Mouse (Mus musculus): ENCODE measurements around the gene Gm44596. TPM values are rescaled to one million over a fixed set of nuclear protein-coding genes. Genes with fewer than 3 reads are reported as not detected.

The Gm44596 gene
- total and polyA plus RNA-seq, 2 experiments from 2014 or later: not detected

DNA sequence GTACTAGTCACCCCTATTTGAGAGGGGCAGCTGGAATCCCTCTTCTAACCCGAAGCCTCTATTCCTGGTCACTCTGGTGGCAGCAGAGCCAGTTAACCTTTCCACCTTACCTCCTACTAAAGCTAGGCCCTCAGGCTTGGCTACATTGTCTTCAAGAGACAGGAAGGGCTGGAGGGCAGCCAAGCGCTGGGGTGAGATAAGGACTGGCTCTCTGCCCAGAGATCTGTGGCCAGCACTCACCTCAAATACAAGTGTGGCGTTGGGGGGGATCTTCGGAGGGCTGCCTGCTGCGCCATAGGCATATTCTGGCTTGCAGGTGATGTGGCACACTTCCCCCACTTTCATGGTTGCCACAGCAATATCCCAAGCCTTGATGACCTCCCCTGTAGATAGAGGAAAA, 60.2 kb downstream of the Gm44596 start:
- Histone ChIP-seq H3K4me2 (ENCODE audit: low read depth, low read length, poor library complexity, severe bottlenecking) (no peak overlapping the region), H3K9me3 (ENCODE audit: low read length) (no peaks in the 10 kb centered on the region), H3K27me3 (ENCODE audit: insufficient read depth, low read length) (no peaks in the 10 kb centered on the region), H3K4me3 (ENCODE audit: low read depth, low read length) (no peak overlapping the region), H3K36me3 (ENCODE audit: insufficient read depth, low read length) (peaks cover 51% of the 10 kb centered on the region), H3K27ac (ENCODE audit: low read depth, low read length) (no peak overlapping the region), H3K4me1 (ENCODE audit: insufficient read depth, low read length) (peaks cover 5% of the 10 kb centered on the region; the same call in 1 of the 2 replicates), H3K9ac (replicated peaks; ENCODE audit: low read length, poor library complexity, severe bottlenecking) (no peak overlapping the region)
- DNase-seq (ENCODE audit: low spot score) (no peak), ATAC-seq (ENCODE audit: low FRiP score) (no peak)
- WGBS: 87% methylated on average over 5 of the region's 5 CpGs
- TF ChIP-seq CTCF (IDR thresholded peaks at IDR 0.05): no peak

DNA sequence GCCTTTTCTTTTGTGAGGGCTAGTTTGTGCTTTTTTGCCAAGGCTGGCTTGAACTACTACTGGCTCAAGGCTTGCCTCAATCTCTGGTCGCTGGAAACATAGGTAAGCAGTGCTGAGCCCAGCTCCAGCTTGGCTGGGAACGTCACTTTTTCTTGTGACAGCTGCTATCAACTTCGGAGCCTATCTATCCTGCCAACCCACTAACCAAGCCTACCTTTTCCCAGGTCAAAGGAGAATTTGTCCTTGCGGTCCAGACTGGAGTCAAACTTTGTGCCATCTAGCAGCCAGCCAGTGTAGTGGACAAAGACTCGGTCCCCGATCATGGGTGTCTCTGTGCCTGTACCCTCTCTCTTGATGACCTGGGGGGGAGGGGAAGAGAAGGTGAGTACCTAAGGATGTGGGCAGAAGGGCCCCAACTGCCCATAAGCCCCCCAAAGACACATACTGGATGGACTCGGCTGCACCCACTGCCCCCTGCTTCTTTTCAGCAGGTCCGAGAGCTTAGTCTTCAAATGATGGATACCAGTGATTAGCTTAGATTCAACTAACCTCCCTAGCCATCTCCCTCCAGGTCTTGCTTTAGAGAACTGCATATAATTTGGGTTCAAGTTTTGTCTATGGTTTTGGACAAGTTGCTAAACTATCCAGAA, 61.2 kb downstream of the Gm44596 start:
- ATAC-seq (ENCODE audit: low FRiP score) (no peak), DNase-seq (ENCODE audit: low spot score) (no peak)
- Histone ChIP-seq H3K36me3 (ENCODE audit: insufficient read depth, low read length) (peaks cover 43% of the 10 kb centered on the region), H3K27me3 (ENCODE audit: insufficient read depth, low read length) (no peaks in the 10 kb centered on the region), H3K4me3 (ENCODE audit: low read depth, low read length) (peak overlapping the region; percentile 98), H3K4me2 (ENCODE audit: low read depth, low read length, poor library complexity, severe bottlenecking) (peak overlapping the region; percentile 66), H3K9me3 (ENCODE audit: low read length) (no peaks in the 10 kb centered on the region), H3K9ac (replicated peaks; ENCODE audit: low read length, poor library complexity, severe bottlenecking) (peak overlapping the region; percentile 24), H3K4me1 (ENCODE audit: insufficient read depth, low read length) (peaks cover 5% of the 10 kb centered on the region; the same call in 1 of the 2 replicates), H3K27ac (ENCODE audit: low read depth, low read length) (no peak overlapping the region)
- WGBS: 91% methylated on average over 8 of the region's 8 CpGs
- TF ChIP-seq CTCF (IDR thresholded peaks at IDR 0.05): no peak

GRCm38 (mm10) chr6:128437288-128437687, 62.0 kb downstream of the Gm44596 start:
- Histone ChIP-seq H3K27me3 (ENCODE audit: insufficient read depth, low read length) (no peaks in the 10 kb centered on the region), H3K9me3 (ENCODE audit: low read length) (no peaks in the 10 kb centered on the region), H3K4me3 (ENCODE audit: low read depth, low read length) (peak overlapping the region; percentile 98), H3K36me3 (ENCODE audit: insufficient read depth, low read length) (peaks cover 35% of the 10 kb centered on the region), H3K4me2 (ENCODE audit: low read depth, low read length, poor library complexity, severe bottlenecking) (peak overlapping the region; percentile 66), H3K27ac (ENCODE audit: low read depth, low read length) (peak overlapping the region; percentile 94), H3K9ac (replicated peaks; ENCODE audit: low read length, poor library complexity, severe bottlenecking) (peak overlapping the region; percentile 99), H3K4me1 (ENCODE audit: insufficient read depth, low read length) (peaks cover 5% of the 10 kb centered on the region; the same call in 1 of the 2 replicates)
- DNase-seq (ENCODE audit: low spot score) (no peak), ATAC-seq (ENCODE audit: low FRiP score) (no peak)
- TF ChIP-seq CTCF (IDR thresholded peaks at IDR 0.05): no peak
- 4% methylated on average over 10 of the region's 10 CpGs for WGBS

GRCm38 (mm10) chr6:128437731-128438316, 62.5 kb downstream of the Gm44596 start:
- ATAC-seq (ENCODE audit: low FRiP score): peak; percentile 75
- peak; percentile 79 for DNase-seq (ENCODE audit: low spot score)
- WGBS: under 1% methylated on average over 50 of the region's 52 CpGs
- Histone ChIP-seq H3K36me3 (ENCODE audit: insufficient read depth, low read length) (peaks cover 30% of the 10 kb centered on the region), H3K4me1 (ENCODE audit: insufficient read depth, low read length) (peaks cover 5% of the 10 kb centered on the region; the same call in 1 of the 2 replicates), H3K4me2 (ENCODE audit: low read depth, low read length, poor library complexity, severe bottlenecking) (peak overlapping the region; percentile 66), H3K9ac (replicated peaks; ENCODE audit: low read length, poor library complexity, severe bottlenecking) (peak overlapping the region; percentile 99), H3K4me3 (ENCODE audit: low read depth, low read length) (peak overlapping the region; percentile 98), H3K27ac (ENCODE audit: low read depth, low read length) (peak overlapping the region; percentile 94), H3K9me3 (ENCODE audit: low read length) (no peaks in the 10 kb centered on the region), H3K27me3 (ENCODE audit: insufficient read depth, low read length) (no peaks in the 10 kb centered on the region)
- TF ChIP-seq CTCF (IDR thresholded peaks at IDR 0.05): no peak

- TF ChIP-seq CTCF (IDR thresholded peaks at IDR 0.05): peak; percentile 44
- no peaks in the 10 kb centered on the region for H3K9me3 ChIP-seq (ENCODE audit: low read length)
- peaks cover 25% of the 10 kb centered on the region for H3K36me3 ChIP-seq (ENCODE audit: insufficient read depth, low read length)
- ATAC-seq (ENCODE audit: low FRiP score): peak; percentile 93
- H3K4me2 ChIP-seq (ENCODE audit: low read depth, low read length, poor library complexity, severe bottlenecking): peak within 1 kb of the TSS; percentile 66
- peaks cover 5% of the 10 kb centered on the region; the same call in 1 of the 2 replicates for H3K4me1 ChIP-seq (ENCODE audit: insufficient read depth, low read length)
- H3K27ac ChIP-seq (ENCODE audit: low read depth, low read length): peak within 1 kb of the TSS; percentile 94
- DNase-seq (ENCODE audit: low spot score): peak; percentile 95
- peak within 1 kb of the TSS; percentile 99 for H3K9ac ChIP-seq (replicated peaks; ENCODE audit: low read length, poor library complexity, severe bottlenecking)
- H3K4me3 ChIP-seq (ENCODE audit: low read depth, low read length): peak within 1 kb of the TSS; percentile 98
- WGBS: under 1% methylated on average over 62 of the region's 67 CpGs
- H3K27me3 ChIP-seq (ENCODE audit: insufficient read depth, low read length): no peaks in the 10 kb centered on the region
Measured at GRCm38 (mm10) chr6:128438317-128438870, 63.1 kb downstream of the Gm44596 start, which contains the start of gene Fkbp4. TSS of gene Fkbp4 (minus strand) at chr6:128438677.

Data from midbrain, postnatal 0 days (tissue).